Mouse (Mus musculus) layer of hippocampus, adult 11-12 months (tissue): ENCODE data around the gene Nup205.
"Not testable (repeated sequence)": the region's sequence is repeated elsewhere in the genome, so short reads cannot be mapped to it uniquely, and the experiment has no call there.

Source experiments
- DNase-seq: peaks from one replicate; pipeline ENCODE4 v3.0.0; 2022; ENCODE audit warnings: low spot score

The Nup205 gene

GRCm38 (mm10) chr6:35176979-35177649, at the start of gene Nup205:
TSS of gene Nup205 (plus strand) at chr6:35177421.
- DNase-seq, result peak; percentile 81

GRCm38 (mm10) chr6:35132806-35133205, 44.4 kb upstream of the Nup205 start:
- DNase-seq, result no peak

- DNase-seq, result no peak
Observed at GRCm38 (mm10) chr6:35133246-35133578, 44.0 kb upstream of the Nup205 start.

GRCm38 (mm10) chr6:35133579-35134488, 43.4 kb upstream of the Nup205 start, which contains the start of gene Cnot4:
TSS of gene Cnot4 (minus strand) at chr6:35133724.
- peak; percentile 99 for DNase-seq

GRCm38 (mm10) chr6:35134844-35135243, 42.4 kb upstream of the Nup205 start:
- DNase-seq, result no peak

- DNase-seq, result no peak
Observed at GRCm38 (mm10) chr6:35140351-35140750, 36.9 kb upstream of the Nup205 start.

- DNase-seq, result no peak
Observed at GRCm38 (mm10) chr6:35145569-35145968, 31.7 kb upstream of the Nup205 start.

- no peak for DNase-seq
Observed at GRCm38 (mm10) chr6:35147726-35148422, 29.3 kb upstream of the Nup205 start.

- DNase-seq, result no peak
Observed at GRCm38 (mm10) chr6:35154540-35154939, 22.7 kb upstream of the Nup205 start.

- no peak for DNase-seq
Observed at GRCm38 (mm10) chr6:35169250-35169649, 8.0 kb upstream of the Nup205 start.

GRCm38 (mm10) chr6:35172028-35172427, 5.2 kb upstream of the Nup205 start:
- DNase-seq, result not testable (repeated sequence)

- no peak for DNase-seq
Observed at GRCm38 (mm10) chr6:35173181-35173580, 4.0 kb upstream of the Nup205 start.

GRCm38 (mm10) chr6:35177650-35178272, 540 bp downstream of the Nup205 start:
- DNase-seq, result peak; percentile 26

- not testable (repeated sequence) for DNase-seq
Observed at GRCm38 (mm10) chr6:35179299-35179698, 2.1 kb downstream of the Nup205 start.

- no peak for DNase-seq
Observed at GRCm38 (mm10) chr6:35184781-35185180, 7.6 kb downstream of the Nup205 start.

- no peak for DNase-seq
Observed at GRCm38 (mm10) chr6:35191198-35191597, 14.0 kb downstream of the Nup205 start.

- DNase-seq, result peak; percentile 16
Observed at GRCm38 (mm10) chr6:35225696-35226095, 48.5 kb downstream of the Nup205 start.

GRCm38 (mm10) chr6:35229415-35229814, 52.2 kb downstream of the Nup205 start:
- DNase-seq, result no peak

GRCm38 (mm10) chr6:35236108-35236785, 59.0 kb downstream of the Nup205 start:
- DNase-seq, result no peak

- no peak for DNase-seq
Observed at GRCm38 (mm10) chr6:35243252-35243651, 66.0 kb downstream of the Nup205 start.

- DNase-seq, result no peak
Observed at GRCm38 (mm10) chr6:35243989-35244388, 66.8 kb downstream of the Nup205 start.

- DNase-seq, result peak; percentile 21
Observed at GRCm38 (mm10) chr6:35245086-35245485, 67.9 kb downstream of the Nup205 start.
